Mouse (Mus musculus): Measurements from ENCODE around the gene Gm8020.
"Not testable (repeated sequence)": the region's sequence is repeated elsewhere in the genome, so short reads cannot be mapped to it uniquely, and the experiment has no call there.

DNA sequence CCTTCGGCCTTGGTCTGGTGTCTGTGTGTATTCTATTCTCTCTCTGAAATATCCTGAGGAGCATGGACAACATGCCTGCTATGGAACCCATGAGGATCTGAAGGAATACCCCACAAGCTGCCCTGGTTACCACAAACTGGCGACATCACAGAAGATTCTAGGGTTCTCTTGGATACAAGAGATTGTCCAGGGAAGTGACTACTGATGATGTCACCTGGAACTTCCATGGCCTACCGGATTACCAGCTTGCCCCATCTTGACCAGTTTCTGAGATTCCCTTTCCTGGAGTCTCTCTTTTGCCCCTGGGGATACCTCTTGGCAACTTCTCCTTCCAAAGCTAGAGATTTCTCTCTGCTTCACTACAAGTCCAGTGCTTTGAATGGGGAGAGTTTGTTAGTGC lies 22.0 kb upstream of the Gm8020 start, which contains the start of gene Gm8024:
- not testable (repeated sequence) for TF ChIP-seq CTCF (IDR thresholded peaks at IDR 0.05; ENCODE audit: control insufficient read depth, insufficient read depth, insufficient read length); USF1 (IDR thresholded peaks at IDR 0.05; ENCODE audit: low read depth); MYOD1 (IDR thresholded peaks at IDR 0.05; ENCODE audit: control insufficient read depth, insufficient read length, low read depth)

Data from C2C12 (cell line).